7 mouse cellular contexts compared by ENCODE assay signal in the genomic region with DNA sequence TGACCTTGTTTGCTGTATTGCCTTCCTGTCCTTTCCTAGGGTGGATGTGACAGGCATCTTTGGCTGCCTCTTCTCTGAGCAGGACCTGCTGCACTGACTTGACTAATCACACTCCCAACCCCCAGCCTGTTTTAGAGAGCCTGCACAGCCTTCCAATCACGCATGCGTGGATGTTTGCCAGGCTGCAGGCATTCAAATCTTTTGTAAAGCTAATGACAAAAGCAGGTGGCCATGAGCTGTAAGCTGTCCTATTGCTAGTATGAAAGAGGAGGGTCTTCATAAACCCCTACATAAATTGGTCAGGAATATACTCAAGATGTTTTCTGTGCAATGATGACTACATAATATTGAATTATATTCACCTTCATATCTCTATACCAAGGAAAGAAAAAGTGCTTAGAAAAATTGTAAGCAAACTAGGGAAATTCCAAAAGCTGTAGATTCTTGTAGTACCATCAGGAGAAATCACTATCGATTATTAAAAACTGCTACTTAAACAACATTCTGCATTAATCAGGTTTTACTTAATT.
DNase-seq lines count a peak whose midpoint lies in the region; ATAC-seq and TF ChIP-seq lines count a peak whose summit lies in the region.
"Not testable (repeated sequence)": the region's sequence is repeated elsewhere in the genome, so short reads cannot be mapped to it uniquely, and the experiment has no call there.

No protein-coding gene starts in this region.

- H3K36me3 ChIP-seq in forebrain, embryonic 13.5 days (ENCODE audit: poor library complexity, severe bottlenecking); hindbrain, embryonic 11.5 days (ENCODE audit: control insufficient read depth, insufficient read depth, low read length); kidney, adult 2 months (ENCODE audit: control insufficient read depth, insufficient read depth, low read length); midbrain, embryonic 11.5 days (ENCODE audit: control insufficient read depth, insufficient read depth, low read length); neural tube, embryonic 12.5 days: not testable (repeated sequence)

- H3K4me3 ChIP-seq in forebrain, embryonic 13.5 days: peak overlapping the region; percentile 11; the same call in 1 of the 2 replicates
- not testable (repeated sequence) for H3K4me3 ChIP-seq in hindbrain, embryonic 11.5 days (ENCODE audit: low read depth, low read length); kidney, adult 2 months (ENCODE audit: insufficient read depth, low read depth, low read length); midbrain, embryonic 11.5 days (ENCODE audit: low read depth, low read length); neural tube, embryonic 12.5 days

- not testable (repeated sequence) for H3K9ac ChIP-seq in forebrain, embryonic 13.5 days; hindbrain, embryonic 11.5 days (ENCODE audit: low read depth, low read length); midbrain, embryonic 11.5 days (ENCODE audit: low read length); neural tube, embryonic 12.5 days

- 48% methylated on average over 3 of the region's 3 CpGs for WGBS in forebrain, embryonic 13.5 days
- 54% methylated on average over 3 of the region's 3 CpGs for WGBS in hindbrain, embryonic 11.5 days
- 54% methylated on average over 3 of the region's 3 CpGs for WGBS in kidney, adult 2 months
- 53% methylated on average over 3 of the region's 3 CpGs for WGBS in midbrain, embryonic 11.5 days
- 60% methylated on average over 3 of the region's 3 CpGs for WGBS in neural tube, embryonic 12.5 days

- TF ChIP-seq POLR2A in kidney, adult 2 months (IDR thresholded peaks at IDR 0.05; ENCODE audit: low read depth, low read length): not testable (repeated sequence)

- H3K27me3 ChIP-seq in forebrain, embryonic 13.5 days; hindbrain, embryonic 11.5 days (ENCODE audit: control insufficient read depth, insufficient read depth, low read length); kidney, adult 2 months (replicated peaks; ENCODE audit: control insufficient read depth, insufficient read depth, low read length); midbrain, embryonic 11.5 days (ENCODE audit: control insufficient read depth, insufficient read depth, low read length); neural tube, embryonic 12.5 days (replicated peaks): not testable (repeated sequence)

- DNase-seq in hindbrain, embryonic 11.5 days (ENCODE audit: low spot score): not testable (repeated sequence)
- peak; percentile 3 for DNase-seq in kidney, adult 2 months
- peak; percentile 10 for DNase-seq in layer of hippocampus, adult 9-11 months
- DNase-seq in midbrain, embryonic 11.5 days (ENCODE audit: low spot score, missing footprints): peak; percentile 75
- peak; percentile 6 for DNase-seq in right cerebral cortex, postnatal 14 days

- not testable (repeated sequence) for TF ChIP-seq CTCF in kidney, adult 2 months (conservative IDR thresholded peaks at IDR 0.05; ENCODE audit: insufficient read depth, insufficient read length, low read depth, low read length)

- peak overlapping the region; percentile 82 for H3K27ac ChIP-seq in forebrain, embryonic 13.5 days
- H3K27ac ChIP-seq in hindbrain, embryonic 11.5 days (ENCODE audit: low read depth, low read length): peak overlapping the region; percentile 5; the same call in 1 of the 2 replicates
- not testable (repeated sequence) for H3K27ac ChIP-seq in kidney, adult 2 months (ENCODE audit: insufficient read depth, low read depth, low read length); neural tube, embryonic 12.5 days
- peak overlapping the region; percentile 48; the same call in 1 of the 2 replicates for H3K27ac ChIP-seq in midbrain, embryonic 11.5 days (ENCODE audit: low read depth, low read length)

- ATAC-seq in forebrain, embryonic 13.5 days: peak; percentile 81
- peak; percentile 67 for ATAC-seq in hindbrain, embryonic 11.5 days (ENCODE audit: low FRiP score)
- ATAC-seq in midbrain, embryonic 11.5 days (ENCODE audit: low FRiP score): peak; percentile 81
- 0 out of 2 replicates have a peak, but pooled peaks have one; percentile 53 for ATAC-seq in neural tube, embryonic 12.5 days (ENCODE audit: low FRiP score, low read depth)

- not testable (repeated sequence) for H3K9me3 ChIP-seq in forebrain, embryonic 13.5 days (replicated peaks); hindbrain, embryonic 11.5 days (ENCODE audit: control insufficient read depth, low read length); midbrain, embryonic 11.5 days (ENCODE audit: control insufficient read depth, low read length); neural tube, embryonic 12.5 days

- peak overlapping the region; percentile 32 for H3K4me2 ChIP-seq in forebrain, embryonic 13.5 days
- H3K4me2 ChIP-seq in hindbrain, embryonic 11.5 days (replicated peaks; ENCODE audit: low read depth, low read length); neural tube, embryonic 12.5 days (replicated peaks): not testable (repeated sequence)
- peak overlapping the region; percentile 6; the same call in 1 of the 2 replicates for H3K4me2 ChIP-seq in midbrain, embryonic 11.5 days

- not testable (repeated sequence) for H3K4me1 ChIP-seq in forebrain, embryonic 13.5 days; hindbrain, embryonic 11.5 days (replicated peaks; ENCODE audit: control insufficient read depth, insufficient read depth, low read length); kidney, adult 2 months (ENCODE audit: control insufficient read depth, insufficient read depth, low read length); midbrain, embryonic 11.5 days (ENCODE audit: control insufficient read depth, insufficient read depth, low read length); neural tube, embryonic 12.5 days
